Mouse (Mus musculus) mature B cell (primary cell): ENCODE data around the gene Mfrp.

Experiments used
- in situ Hi-C: fragments of 300-500 bp; cut with MboI; formaldehyde crosslinking; loops from 2 replicates; pipeline ENCODE4 v1.14.3; 2019

The Mfrp gene

GRCm38 (mm10) chr9:44101490-44101889, at the start of gene Mfrp:
Gene Mfrp (plus strand): TSS chr9:44101729.
- in situ Hi-C loops, result no loop called here

- in situ Hi-C loops, result no loop called here
Observed at GRCm38 (mm10) chr9:44052855-44053254, 48.7 kb upstream of the Mfrp start.

DNA sequence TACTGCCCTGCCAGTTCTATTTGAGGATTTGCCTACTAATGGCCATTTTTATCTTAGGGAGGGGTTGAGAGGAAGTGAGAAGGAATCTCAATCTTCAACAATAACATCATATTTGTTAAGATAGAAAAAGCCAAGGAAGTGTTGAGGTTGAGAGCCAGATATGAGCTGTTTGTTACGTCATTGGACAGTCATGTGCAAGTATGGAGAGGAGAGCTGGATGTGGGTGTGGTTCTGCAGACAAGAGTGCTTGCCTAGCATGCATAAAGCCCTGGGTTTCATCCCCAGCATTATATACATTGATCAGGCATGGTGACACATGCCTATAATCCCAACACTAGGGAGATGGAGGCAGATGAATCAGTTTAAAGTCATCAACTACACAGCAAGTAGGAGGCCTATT, 47.6 kb upstream of the Mfrp start:
- in situ Hi-C loops, result no loop called here

- in situ Hi-C loops, result no loop called here
Observed at GRCm38 (mm10) chr9:44058606-44059005, 42.9 kb upstream of the Mfrp start.

DNA sequence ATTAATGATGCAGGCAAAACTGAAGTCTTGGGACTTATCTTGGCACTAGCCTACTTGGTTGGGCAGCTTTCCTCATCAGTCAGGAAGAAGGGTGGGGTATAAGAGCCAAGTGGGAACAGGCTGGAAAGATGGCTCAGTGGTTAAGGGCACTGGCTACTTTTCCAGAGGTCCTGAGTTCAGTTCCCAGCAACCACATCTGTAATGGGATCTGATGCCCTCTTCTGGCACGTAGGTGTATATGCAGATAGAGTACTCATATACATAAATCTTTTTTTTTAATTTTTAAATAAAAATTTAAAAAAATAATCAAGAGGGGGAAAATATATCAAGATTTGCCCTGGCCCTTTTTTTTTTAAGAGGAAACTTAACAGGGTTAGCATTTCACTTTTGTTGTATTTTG, 36.4 kb upstream of the Mfrp start:
- in situ Hi-C loops, result no loop called here

DNA sequence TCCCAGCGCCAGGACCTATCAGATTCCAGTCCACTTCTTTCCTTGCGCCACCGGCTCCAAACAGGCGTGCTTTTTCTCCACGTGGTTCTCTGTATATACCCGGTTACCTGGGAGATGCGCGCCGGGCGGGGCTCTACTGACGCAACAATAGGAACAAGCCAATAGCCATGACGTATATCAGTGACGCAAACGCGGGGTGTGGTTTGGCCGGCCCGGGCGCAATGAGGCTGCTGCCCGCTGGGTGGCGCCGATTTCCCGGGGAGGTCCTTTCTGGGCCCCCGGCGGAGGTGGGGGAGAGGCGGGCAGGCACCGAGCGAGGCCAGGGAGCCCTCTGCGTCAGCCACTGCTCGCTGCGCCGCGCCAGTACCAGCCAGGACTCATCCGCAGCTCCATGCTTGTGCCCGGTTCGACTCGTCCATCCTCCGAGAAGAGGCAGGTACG, 34.7 kb upstream of the Mfrp start, which contains the start of gene Usp2:
Gene Usp2, plus strand, starts transcription at position 237 of the 441 bp plus-strand sequence.
- in situ Hi-C loops, result no loop called here

- in situ Hi-C loops, result no loop called here
Observed at GRCm38 (mm10) chr9:44067241-44067959, 34.1 kb upstream of the Mfrp start.

DNA sequence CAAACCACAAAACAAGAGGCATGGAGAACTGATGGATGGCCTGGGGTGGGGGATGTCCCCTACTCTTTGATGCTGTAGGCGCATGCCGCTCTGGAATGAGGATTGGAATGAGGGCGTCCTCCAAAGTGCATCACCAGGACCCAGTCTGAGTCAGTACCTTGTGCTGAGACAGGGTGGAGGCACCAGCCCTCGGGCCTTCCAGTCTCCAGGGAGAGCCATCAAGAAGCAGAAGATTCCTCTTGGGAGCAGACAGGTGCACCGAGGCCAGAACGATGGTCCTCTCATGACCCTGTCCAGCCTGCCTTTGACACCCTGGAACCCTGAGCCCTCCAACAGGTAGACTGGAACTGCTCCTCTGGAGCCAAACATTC, 33.6 kb upstream of the Mfrp start:
- in situ Hi-C loops, result no loop called here

- in situ Hi-C loops, result no loop called here
Observed at GRCm38 (mm10) chr9:44069252-44069651, 32.3 kb upstream of the Mfrp start.

DNA sequence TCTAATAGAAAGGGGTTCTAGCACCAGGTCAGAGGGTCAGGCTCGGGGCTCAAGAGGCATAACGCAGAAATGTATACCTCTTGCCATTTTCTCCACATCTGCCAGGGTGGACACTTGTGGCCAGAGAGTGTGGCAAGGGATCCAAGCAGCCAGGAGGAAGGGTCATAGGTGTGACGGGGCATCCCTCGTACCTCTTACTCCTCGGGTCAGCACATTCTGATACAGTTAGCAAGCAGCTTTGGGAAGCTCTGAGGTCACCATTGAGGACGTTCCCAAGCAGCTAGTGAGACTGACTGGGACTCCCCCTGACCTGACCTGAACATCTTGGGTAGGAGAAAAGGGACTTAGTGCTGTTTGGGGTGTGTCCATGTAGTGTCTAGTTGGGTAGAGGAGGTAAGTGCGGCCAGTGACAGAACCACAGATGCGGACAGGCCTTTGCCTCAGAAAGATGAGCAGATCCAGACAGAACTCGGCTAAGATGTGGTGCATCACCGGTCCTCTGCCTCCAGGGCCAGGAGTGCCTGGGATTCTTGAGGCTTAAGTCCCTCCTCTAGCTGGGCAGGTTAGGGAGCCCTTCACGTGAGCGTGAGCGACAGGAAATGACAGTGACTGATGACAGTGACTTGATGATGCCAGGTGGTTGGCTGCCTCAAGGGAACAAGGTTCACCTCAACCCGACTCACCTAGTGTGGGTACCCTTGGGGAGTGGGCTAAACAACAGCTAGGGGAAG, 31.3 kb upstream of the Mfrp start:
- in situ Hi-C loops, result no loop called here

- in situ Hi-C loops, result no loop called here
Observed at GRCm38 (mm10) chr9:44070844-44071231, 30.7 kb upstream of the Mfrp start.

DNA sequence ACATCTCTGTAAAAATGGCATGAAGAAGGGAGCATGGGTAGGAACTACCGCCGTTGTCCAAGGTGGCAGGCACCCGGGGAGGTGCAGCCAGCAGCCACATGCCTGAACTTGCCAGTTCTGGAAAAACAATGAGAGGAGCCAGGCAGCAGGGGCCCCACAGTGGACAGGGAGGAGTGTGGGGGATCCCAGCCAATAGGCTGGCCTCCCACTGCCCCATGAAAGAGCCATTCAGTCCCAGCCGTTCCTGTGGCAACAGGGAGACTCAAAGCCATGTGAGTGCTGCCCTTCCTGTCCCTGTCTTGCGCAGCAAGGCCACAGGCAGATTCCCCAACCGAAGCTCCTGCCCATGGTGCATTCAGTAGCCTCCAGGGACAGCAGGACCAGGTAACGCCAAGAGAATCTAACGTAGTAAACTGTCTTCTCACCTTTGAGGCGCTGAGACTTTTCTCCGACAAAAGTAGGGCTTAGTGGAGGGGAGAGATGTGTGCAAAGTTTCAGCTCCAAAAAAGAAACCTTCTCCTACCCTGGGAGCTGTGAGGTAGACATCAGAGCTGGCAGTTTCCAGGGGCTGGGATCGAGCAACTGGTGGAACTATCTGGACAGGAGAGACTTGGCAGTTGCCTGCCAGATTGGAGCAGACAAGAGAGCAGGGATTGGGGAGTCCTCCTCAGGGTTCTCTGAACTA, 29.5 kb upstream of the Mfrp start:
- in situ Hi-C loops, result no loop called here

DNA sequence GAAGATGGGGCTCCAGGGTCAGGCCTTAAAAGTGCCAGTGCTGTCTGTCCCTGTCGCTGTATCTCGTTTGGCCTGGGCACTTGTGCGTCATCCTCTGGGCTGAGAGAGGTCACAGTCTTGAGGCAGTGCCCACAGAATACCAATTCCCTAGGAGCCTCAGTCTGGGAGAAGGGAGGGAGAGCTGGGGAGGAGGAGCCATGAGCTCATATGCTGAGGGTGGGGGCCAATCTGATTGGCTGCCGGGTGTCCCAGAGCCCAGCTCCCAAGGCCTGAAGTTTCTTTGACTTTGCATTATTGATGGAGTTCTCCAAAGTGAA, 29.0 kb upstream of the Mfrp start:
- in situ Hi-C loops, result no loop called here

DNA sequence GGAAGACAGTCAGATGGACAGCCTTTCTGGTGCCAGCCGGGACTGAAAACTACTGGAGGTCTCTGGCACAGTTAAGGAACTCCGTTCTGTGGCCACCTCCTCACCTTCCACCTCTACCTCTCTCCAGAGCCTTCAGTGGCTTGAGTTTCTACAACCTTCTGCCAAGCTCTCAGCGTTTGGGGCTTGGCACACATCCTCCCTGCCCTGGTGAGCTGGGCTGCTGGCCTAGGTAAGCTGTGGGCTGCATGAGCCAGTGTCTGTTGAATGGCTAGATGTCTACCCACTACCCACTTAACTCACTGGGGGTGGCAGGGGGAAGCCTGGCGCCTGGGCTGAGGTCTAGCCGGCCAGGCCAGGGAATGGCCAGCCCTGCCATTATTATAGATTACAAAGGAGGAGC, 28.4 kb upstream of the Mfrp start:
- in situ Hi-C loops, result no loop called here

DNA sequence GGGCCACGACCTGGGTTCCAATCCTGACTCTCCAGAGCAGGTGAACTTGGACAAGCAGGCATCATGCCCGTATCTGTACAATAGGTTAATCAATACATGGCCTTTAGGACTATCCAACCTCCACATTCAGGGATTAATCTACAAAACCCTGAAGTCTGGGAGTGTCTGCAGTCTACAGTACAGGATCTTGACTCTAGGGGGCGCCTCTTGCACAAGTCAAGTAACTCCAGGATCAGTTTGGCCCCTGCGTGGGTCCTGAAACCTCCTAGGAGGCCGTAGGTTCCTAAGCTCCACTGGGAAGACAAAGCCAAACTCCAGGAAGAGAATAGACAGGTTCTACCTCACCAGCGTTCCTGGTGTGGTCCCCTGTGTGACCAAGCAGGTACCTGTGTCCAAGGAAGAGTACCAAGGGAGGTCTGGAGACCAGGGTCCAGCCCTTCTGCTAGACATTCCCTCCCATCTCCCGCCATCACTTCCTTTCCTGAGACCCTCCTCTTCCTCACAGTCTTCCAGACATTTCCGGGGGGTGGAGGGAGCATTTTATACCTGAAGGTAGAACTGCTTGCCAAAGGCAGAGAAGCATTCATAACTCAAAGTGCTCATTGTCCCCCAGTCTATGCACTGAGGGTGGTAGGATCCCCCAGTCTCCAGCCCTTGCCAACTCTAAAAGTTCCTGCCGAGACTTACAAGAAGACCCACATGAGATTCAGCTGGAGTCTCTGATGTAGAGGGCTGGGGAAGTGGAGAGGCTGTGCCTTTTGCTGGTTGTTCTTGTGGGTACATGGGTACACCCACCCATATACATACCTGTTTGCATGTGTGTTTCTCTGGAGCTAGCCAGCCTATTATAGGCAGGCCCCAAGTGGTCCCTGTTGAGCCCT, 26.9 kb upstream of the Mfrp start:
- in situ Hi-C loops, result no loop called here

DNA sequence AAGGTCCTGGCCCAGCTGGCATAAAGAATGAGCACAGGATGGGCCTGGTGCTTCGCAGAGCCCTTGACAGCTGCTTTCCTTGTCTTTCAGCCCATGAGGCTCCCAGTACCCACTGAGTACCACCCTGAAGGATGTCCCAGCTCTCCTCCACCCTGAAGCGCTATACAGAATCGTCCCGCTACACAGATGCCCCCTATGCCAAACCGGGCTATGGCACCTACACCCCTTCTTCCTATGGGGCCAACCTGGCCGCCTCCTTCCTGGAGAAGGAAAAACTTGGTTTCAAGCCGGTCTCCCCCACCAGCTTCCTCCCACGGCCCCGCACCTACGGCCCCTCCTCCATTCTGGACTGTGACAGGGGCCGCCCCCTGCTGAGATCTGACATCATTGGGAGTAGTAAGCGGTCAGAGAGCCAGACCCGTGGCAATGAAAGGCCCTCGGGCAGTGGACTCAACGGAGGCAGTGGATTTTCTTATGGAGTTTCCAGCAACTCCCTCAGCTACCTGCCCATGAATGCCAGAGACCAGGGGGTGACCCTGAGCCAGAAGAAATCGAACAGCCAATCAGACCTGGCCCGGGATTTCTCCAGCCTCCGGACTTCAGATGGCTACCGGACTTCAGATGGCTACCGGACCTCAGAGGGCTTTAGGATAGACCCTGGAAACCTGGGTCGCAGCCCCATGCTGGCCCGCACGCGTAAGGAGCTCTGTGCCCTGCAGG, 26.1 kb upstream of the Mfrp start:
- in situ Hi-C loops, result no loop called here

GRCm38 (mm10) chr9:44075996-44076763, 25.3 kb upstream of the Mfrp start:
- in situ Hi-C loops, result no loop called here

DNA sequence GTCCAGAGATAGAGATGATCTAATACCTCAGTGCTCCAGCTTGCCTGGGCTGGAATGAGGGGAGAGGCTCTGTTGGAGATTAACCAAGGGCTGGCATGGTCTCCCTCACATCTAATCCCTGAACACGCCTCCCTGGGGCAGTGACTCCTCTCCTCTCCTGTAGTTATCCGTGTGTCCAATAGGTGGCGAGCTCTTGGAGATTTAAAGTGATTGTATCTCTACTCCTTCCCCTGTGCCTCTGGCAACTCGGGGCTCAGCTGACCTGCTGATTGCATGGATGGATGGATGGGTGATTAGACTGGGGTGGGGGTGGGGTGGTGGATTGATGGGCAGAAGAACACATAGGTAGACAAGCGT, 24.8 kb upstream of the Mfrp start:
- in situ Hi-C loops, result no loop called here

DNA sequence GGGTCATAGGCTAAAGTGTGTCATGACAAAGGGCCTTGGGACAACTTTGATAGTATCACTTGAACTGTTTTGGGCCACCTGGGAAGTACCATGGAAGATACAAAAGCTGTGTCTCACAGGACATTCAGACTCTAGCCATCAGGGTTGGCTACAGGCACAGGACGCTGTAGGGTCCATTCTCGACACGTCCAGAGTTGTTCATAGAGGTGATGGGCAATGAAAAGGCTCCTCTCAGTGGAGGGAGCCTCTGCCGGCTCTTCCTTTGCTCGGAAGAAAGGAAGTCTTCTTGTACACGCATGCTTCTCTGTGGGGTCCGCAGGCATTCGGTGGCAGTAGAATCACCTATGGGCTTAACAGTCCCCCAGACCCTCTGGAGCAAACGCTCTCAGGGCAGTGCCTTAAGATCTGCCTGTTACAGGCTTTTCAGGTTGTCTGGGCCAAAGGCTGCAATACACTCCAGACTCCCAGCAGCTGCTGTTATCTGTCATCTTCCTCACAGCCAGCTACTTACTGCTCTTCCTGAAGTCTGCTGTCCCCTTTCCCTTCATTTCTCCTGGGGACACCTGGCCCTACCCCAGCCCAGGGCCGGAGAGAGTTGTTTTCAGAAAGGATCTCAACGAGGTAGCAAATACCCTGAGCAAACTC, 24.1 kb upstream of the Mfrp start:
- in situ Hi-C loops, result no loop called here

DNA sequence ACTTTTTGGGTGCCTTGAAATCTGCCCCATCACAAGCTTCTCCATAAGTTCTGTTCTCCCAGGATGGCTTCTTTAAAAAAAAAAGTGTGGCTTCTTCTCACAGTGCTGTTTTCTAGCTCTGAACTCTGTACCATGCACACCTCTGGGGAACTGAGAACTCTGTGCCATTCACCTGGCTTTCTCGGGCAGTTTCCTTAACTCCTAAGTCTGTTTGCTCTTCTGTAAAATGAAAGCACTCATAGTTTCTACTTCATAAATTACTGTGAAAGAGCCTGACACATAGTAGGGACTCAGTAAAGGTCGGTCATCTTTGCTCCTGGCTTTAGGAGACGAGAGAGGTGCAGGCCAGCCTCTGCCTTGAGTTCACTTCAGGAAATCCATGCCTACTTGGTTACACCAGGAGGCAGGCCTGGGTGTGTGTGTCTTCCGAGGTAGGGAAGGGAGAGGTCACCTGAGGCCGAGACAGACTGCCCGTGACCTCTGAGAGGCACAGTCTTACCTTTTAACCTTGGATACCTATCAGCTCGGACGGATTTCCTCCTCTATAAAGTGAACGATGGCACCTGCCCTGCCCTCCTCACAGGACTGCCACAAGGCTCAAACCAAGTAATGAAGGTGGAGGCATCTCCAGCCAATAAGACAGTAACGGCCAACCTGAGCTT, 23.3 kb upstream of the Mfrp start:
- in situ Hi-C loops, result no loop called here
